Mouse (Mus musculus) MN1 (cell line): Measurements from ENCODE around the gene Clta.

ENCODE experiments used
- DNase-seq: peaks from one replicate; pipeline ENCODE4 v3.0.0-alpha.2; 2016; ENCODE audit warnings: low spot score

Gene Clta

GRCm38 (mm10) chr4:43980236-43980635, 24.0 kb upstream of the Clta start:
- no peak for DNase-seq

- DNase-seq: no peak
Measured at GRCm38 (mm10) chr4:43980846-43981245, 23.4 kb upstream of the Clta start.

GRCm38 (mm10) chr4:43981251-43981650, 23.0 kb upstream of the Clta start:
- no peak for DNase-seq

- DNase-seq: peak; percentile 90
Measured at GRCm38 (mm10) chr4:43982053-43982732, 22.1 kb upstream of the Clta start.

- DNase-seq: no peak
Measured at GRCm38 (mm10) chr4:43983181-43983580, 21.1 kb upstream of the Clta start, which contains the start of gene Ccin. Gene Ccin, plus strand, starts transcription at chr4:43983483.

- no peak for DNase-seq
Measured at GRCm38 (mm10) chr4:43983756-43984155, 20.5 kb upstream of the Clta start.

- no peak for DNase-seq
Measured at GRCm38 (mm10) chr4:43984326-43984725, 19.9 kb upstream of the Clta start.

- no peak for DNase-seq
Measured at GRCm38 (mm10) chr4:43988976-43989375, 15.3 kb upstream of the Clta start.

- no peak for DNase-seq
Measured at GRCm38 (mm10) chr4:43993072-43993471, 11.2 kb upstream of the Clta start.

GRCm38 (mm10) chr4:43994342-43994741, 9.9 kb upstream of the Clta start:
- DNase-seq: no peak

GRCm38 (mm10) chr4:44003622-44004021, 630 bp upstream of the Clta start:
- DNase-seq: no peak

- DNase-seq: no peak
Measured at GRCm38 (mm10) chr4:44004623-44005409, 564 bp downstream of the Clta start.

- DNase-seq: no peak
Measured at GRCm38 (mm10) chr4:44010176-44010575, 5.9 kb downstream of the Clta start.

GRCm38 (mm10) chr4:44010893-44011292, 6.6 kb downstream of the Clta start:
- DNase-seq: no peak

GRCm38 (mm10) chr4:44011799-44012198, 7.5 kb downstream of the Clta start:
- DNase-seq: no peak

GRCm38 (mm10) chr4:44012376-44013367, 8.4 kb downstream of the Clta start:
- DNase-seq: peak; percentile 93

GRCm38 (mm10) chr4:44013391-44014070, 9.3 kb downstream of the Clta start:
- DNase-seq: no peak

- no peak for DNase-seq
Measured at GRCm38 (mm10) chr4:44016071-44016470, 11.8 kb downstream of the Clta start.

- no peak for DNase-seq
Measured at GRCm38 (mm10) chr4:44016791-44017190, 12.5 kb downstream of the Clta start.

- no peak for DNase-seq
Measured at GRCm38 (mm10) chr4:44022323-44022722, 18.1 kb downstream of the Clta start.

GRCm38 (mm10) chr4:44022766-44023165, 18.5 kb downstream of the Clta start:
- no peak for DNase-seq

GRCm38 (mm10) chr4:44023681-44024080, 19.4 kb downstream of the Clta start:
- no peak for DNase-seq
